Mouse (Mus musculus): Measurements from ENCODE around the gene Hivep3. TPM values are rescaled to one million over a fixed set of nuclear protein-coding genes. Genes with fewer than 3 reads are reported as not detected.

Gene Hivep3
- total and polyA plus RNA-seq, 3 experiments = 14.4 to 32.3 (median 21.2) TPM

DNA sequence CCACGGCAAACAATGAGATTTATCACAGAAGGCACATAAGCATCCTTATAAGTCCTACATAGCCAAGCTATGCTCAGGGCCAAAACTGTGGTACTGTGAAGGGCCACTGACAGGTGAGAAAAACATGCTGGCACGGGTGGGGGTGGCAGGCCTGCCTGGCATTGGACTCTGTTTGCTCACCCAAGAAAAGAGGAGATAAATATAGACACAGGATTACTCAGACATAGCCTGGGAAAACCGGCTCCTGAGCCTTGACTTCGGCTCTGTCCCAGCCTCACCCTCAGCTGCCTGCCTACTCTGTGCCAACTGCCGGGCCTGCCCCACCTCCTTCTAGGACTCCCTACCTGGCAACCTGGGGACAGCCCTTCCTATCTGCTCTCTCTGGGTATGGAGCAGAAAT is 410.8 kb downstream of the Hivep3 start:
- Histone ChIP-seq H3K27ac (ENCODE audit: insufficient read depth, low read depth) (no peak overlapping the region), H3K27me3 (replicated peaks) (peaks cover 16% of the 10 kb centered on the region), H3K4me1 (ENCODE audit: control insufficient read depth in 1 of 2, insufficient read depth in 2 of 2) (peaks cover 0 to 3% of the 10 kb centered on the region in 2 experiments; a peak in 1 of 4 replicates), H3K9me3 (replicated peaks; ENCODE audit: low read length) (no peaks in the 10 kb centered on the region), H3K4me3 (replicated peaks in 1 of 3; ENCODE audit: low read depth in 2 of 3, low read length in 2 of 3, poor library complexity in 1 of 3) (no peak overlapping the region), H3K9ac (ENCODE audit: insufficient read depth, low read depth) (no peak overlapping the region), H3K4me2 (ENCODE audit: insufficient read depth, low read depth, poor library complexity, severe bottlenecking) (no peak overlapping the region), H3K79me2 (replicated peaks; ENCODE audit: control insufficient read depth, extremely low read depth, insufficient read depth, poor library complexity, severe bottlenecking) (no peaks in the 10 kb centered on the region), H3K36me3 (replicated peaks in 1 of 2; ENCODE audit: control insufficient read depth in 1 of 2, insufficient read depth in 1 of 2, low read length in 1 of 2) (no peaks in the 10 kb centered on the region)
- in situ Hi-C loops (cut with MboI; ENCODE audit: low pct_ligation_motif_present, low pct_unique_long_range_greater_than_20kb, low sequenced_read_pairs) (no loop called here), dilution Hi-C loops (cut with MboI; ENCODE audit: extremely low pct_ligation_motif_present, extremely low pct_unique_long_range_greater_than_20kb, low sequenced_read_pairs) (no loop called here)
- TF ChIP-seq USF2 (conservative IDR thresholded peaks at IDR 0.05; ENCODE audit: low read depth, low read length) (no peak), ETS1 (conservative IDR thresholded peaks at IDR 0.05; ENCODE audit: low read depth, low read length) (no peak), ZC3H11A (IDR thresholded peaks at IDR 0.05; ENCODE audit: low read depth, low read length) (no peak), IRF4 (IDR thresholded peaks at IDR 0.05; ENCODE audit: low read depth, low read length) (no peak), SIN3A (IDR thresholded peaks at IDR 0.05; ENCODE audit: low read length) (no peak), TCF12 (IDR thresholded peaks at IDR 0.05; ENCODE audit: low read depth, low read length) (no peak), ZNF384 (IDR thresholded peaks at IDR 0.05; ENCODE audit: low read depth, low read length) (no peak), RCOR1 (conservative IDR thresholded peaks at IDR 0.05; ENCODE audit: low read depth, low read length) (no peak)
- no peak for DNase-seq (ENCODE audit: extremely low read depth)

DNA sequence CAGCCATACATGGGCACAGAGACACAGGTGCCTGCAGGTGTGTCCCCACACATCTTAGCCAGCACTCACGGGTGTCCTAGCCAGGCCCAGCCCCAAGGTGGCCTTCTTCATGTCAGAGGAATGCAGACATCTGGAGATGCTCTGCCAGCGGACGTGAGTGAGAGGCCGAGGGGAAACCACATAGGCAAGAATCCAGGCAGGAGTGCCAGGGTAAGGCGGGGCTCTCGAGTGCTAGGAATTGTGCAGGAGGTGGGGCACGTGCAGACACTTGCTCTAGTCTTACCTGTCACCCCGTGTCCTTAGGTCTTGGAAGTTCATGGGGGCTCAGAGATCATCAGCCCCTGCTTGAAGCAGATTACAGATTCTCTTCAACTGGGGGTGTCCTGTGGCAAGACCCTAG is 412.3 kb downstream of the Hivep3 start:
- dilution Hi-C loops (cut with MboI; ENCODE audit: extremely low pct_ligation_motif_present, extremely low pct_unique_long_range_greater_than_20kb, low sequenced_read_pairs) = no loop called here
- H3K9me3 ChIP-seq (replicated peaks; ENCODE audit: low read length) = no peaks in the 10 kb centered on the region

More for the DNA sequence above, 412.3 kb downstream of the Hivep3 start:
- peaks cover 21% of the 10 kb centered on the region for H3K27me3 ChIP-seq (replicated peaks)
- no peak overlapping the region for H3K9ac ChIP-seq (ENCODE audit: insufficient read depth, low read depth)
- no peak for TF ChIP-seq USF1 (IDR thresholded peaks at IDR 0.05; ENCODE audit: low read depth, low read length)
- no peak for TF ChIP-seq IRF4 (IDR thresholded peaks at IDR 0.05; ENCODE audit: low read depth, low read length)
- no peak for TF ChIP-seq MAZ (IDR thresholded peaks at IDR 0.05; ENCODE audit: low read depth, low read length)
- TF ChIP-seq ZMIZ1 (IDR thresholded peaks at IDR 0.05; ENCODE audit: low read depth, low read length) = no peak
- TF ChIP-seq ETS1 (conservative IDR thresholded peaks at IDR 0.05; ENCODE audit: low read depth, low read length) = no peak
- no peak for TF ChIP-seq MAX (IDR thresholded peaks at IDR 0.05; ENCODE audit: low read length)
- no peak for TF ChIP-seq ZKSCAN1 (IDR thresholded peaks at IDR 0.05; ENCODE audit: borderline replicate concordance, low read depth, low read length)
- TF ChIP-seq POLR2AphosphoS2 (IDR thresholded peaks at IDR 0.05; ENCODE audit: low read depth, low read length) = no peak
- TF ChIP-seq RCOR1 (conservative IDR thresholded peaks at IDR 0.05; ENCODE audit: low read depth, low read length) = no peak
- no peak for TF ChIP-seq JUND (conservative IDR thresholded peaks at IDR 0.05; ENCODE audit: low read depth, low read length)
- TF ChIP-seq UBTF (IDR thresholded peaks at IDR 0.05; ENCODE audit: low read depth, low read length) = no peak
- TF ChIP-seq CHD1 (IDR thresholded peaks at IDR 0.05; ENCODE audit: low read depth, low read length) = no peak
- TF ChIP-seq SIN3A (IDR thresholded peaks at IDR 0.05; ENCODE audit: low read length) = no peak
- TF ChIP-seq MAFK (IDR thresholded peaks at IDR 0.05; ENCODE audit: insufficient replicate concordance, low read length) = no peak
- no peak for TF ChIP-seq JUN (IDR thresholded peaks at IDR 0.05; ENCODE audit: insufficient read depth, low read depth, low read length)
- TF ChIP-seq CTCF (conservative IDR thresholded peaks at IDR 0.05 in 1 of 2, IDR thresholded peaks at IDR 0.05 in 1 of 2; ENCODE audit: low read depth in 2 of 2, low read length in 2 of 2) = no peak
- no peak for TF ChIP-seq GABPA (IDR thresholded peaks at IDR 0.05; ENCODE audit: insufficient replicate concordance, low read depth, low read length)
- TF ChIP-seq MEF2A (IDR thresholded peaks at IDR 0.05; ENCODE audit: borderline replicate concordance, low read depth, low read length) = no peak
- no peaks in the 10 kb centered on the region for H3K36me3 ChIP-seq (replicated peaks in 1 of 2; ENCODE audit: control insufficient read depth in 1 of 2, insufficient read depth in 1 of 2, low read length in 1 of 2)
- H3K4me3 ChIP-seq (replicated peaks in 1 of 3; ENCODE audit: low read depth in 2 of 3, low read length in 2 of 3, poor library complexity in 1 of 3) = no peak overlapping the region
- no peaks in the 10 kb centered on the region for H3K79me2 ChIP-seq (replicated peaks; ENCODE audit: control insufficient read depth, extremely low read depth, insufficient read depth, poor library complexity, severe bottlenecking)
- no peak for DNase-seq (ENCODE audit: extremely low read depth)
- no peak overlapping the region for H3K27ac ChIP-seq (ENCODE audit: insufficient read depth, low read depth)
- H3K4me1 ChIP-seq (ENCODE audit: control insufficient read depth in 1 of 2, insufficient read depth in 2 of 2) = peaks cover 0 to 4% of the 10 kb centered on the region in 2 experiments; a peak in 1 of 4 replicates
- H3K4me2 ChIP-seq (ENCODE audit: insufficient read depth, low read depth, poor library complexity, severe bottlenecking) = no peak overlapping the region
- in situ Hi-C loops (cut with MboI; ENCODE audit: low pct_ligation_motif_present, low pct_unique_long_range_greater_than_20kb, low sequenced_read_pairs) = no loop called here
